Mouse (Mus musculus) intestine, embryonic 16.5 days (tissue): ENCODE measurements around the gene Bcat2. TPM values are rescaled to one million over a fixed set of nuclear protein-coding genes. Genes with fewer than 3 reads are reported as not detected.

Source experiments
- ATAC-seq: fragments of 200-750 bp; cut with Nextera tagmentation; 2 replicates; pipeline ENCODE4 v1.8.0; 2017; ENCODE audit warnings: moderate TSS enrichment, moderate library complexity
- H3K27ac ChIP-seq: fragments of 300-500 bp; sonication (generic); 2 replicates; pipeline ENCODE4 v1.5.1; 2014; ENCODE audit warnings: mild to moderate bottlenecking, low read length
- H3K27me3 ChIP-seq: fragments of 300-500 bp; sonication (generic); replicated peaks from 2 replicates; pipeline ENCODE4 v1.6.1; 2014; ENCODE audit warnings: low read length, control low read depth, mixed read lengths; ENCODE audit not compliant: control insufficient read depth, insufficient read depth
- H3K36me3 ChIP-seq: fragments of 300-500 bp; sonication (generic); 2 replicates; pipeline ENCODE4 v1.6.1; 2014; ENCODE audit warnings: low read length, control low read depth; ENCODE audit not compliant: control insufficient read depth, insufficient read depth
- H3K4me1 ChIP-seq: fragments of 300-500 bp; sonication (generic); 2 replicates; pipeline ENCODE4 v1.6.1; 2014; ENCODE audit warnings: low read length, control low read depth, mixed read lengths; ENCODE audit not compliant: control insufficient read depth, insufficient read depth
- H3K4me2 ChIP-seq: fragments of 300-500 bp; sonication (generic); 2 replicates; pipeline ENCODE4 v1.6.1; 2014; ENCODE audit warnings: low read depth, low read length, control low read depth
- H3K4me3 ChIP-seq: fragments of 300-500 bp; sonication (generic); 2 replicates; pipeline ENCODE4 v1.5.1; 2014; ENCODE audit warnings: mild to moderate bottlenecking, low read length
- H3K9ac ChIP-seq: fragments of 300-500 bp; sonication (generic); 2 replicates; pipeline ENCODE4 v1.6.1; 2014; ENCODE audit warnings: low read depth, low read length
- H3K9me3 ChIP-seq: fragments of 300-500 bp; sonication (generic); 2 replicates; pipeline ENCODE4 v1.6.1; 2016; ENCODE audit warnings: low read length, control low read depth; ENCODE audit not compliant: control insufficient read depth
- WGBS: fragments of 180-500 bp; shearing (Covaris S2); extraction: QIAGEN DNeasy Blood & Tissue Kit; methylation state at CpG from one replicate; pipeline ENCODE4 v1.1.7; 2014; 5-methylcytosine and 5-hydroxymethylcytosine counted together
- polyA plus RNA-seq: library from polyadenylated mRNA; unstranded; fragments of >200 nt; fragmentation: Nextera tagmentation; extraction: Ambion mirVana; gene quantifications from 2 replicates; pipeline ENCODE4 v1.2.1, GENCODE M21; 2015

Bcat2 gene
- 59.9 and 65.4 TPM in 2 replicates for polyA plus RNA-seq

GRCm38 (mm10) chr7:45570103-45570741 lies at the start of gene Bcat2:
TSS of gene Bcat2 (plus strand) at chr7:45570153.
- H3K4me2 ChIP-seq = peak within 1 kb of the TSS; percentile 63
- 3% methylated on average over 42 of the region's 42 CpGs for WGBS
- peak within 1 kb of the TSS; percentile 60 for H3K4me3 ChIP-seq
- 0 out of 2 replicates have a peak, but pooled peaks cover under 1% of the 10 kb centered on the region for H3K36me3 ChIP-seq
- no peaks in the 10 kb centered on the region for H3K9me3 ChIP-seq
- ATAC-seq = peak; percentile 31
- H3K27me3 ChIP-seq = no peaks in the 10 kb centered on the region
- peak within 1 kb of the TSS; percentile 89 for H3K27ac ChIP-seq
- peak within 1 kb of the TSS; percentile 83 for H3K9ac ChIP-seq
- peaks cover 28% of the 10 kb centered on the region for H3K4me1 ChIP-seq

- Histone ChIP-seq H3K27ac (no peak overlapping the region), H3K36me3 (no peaks in the 10 kb centered on the region), H3K4me3 (no peak overlapping the region), H3K4me1 (peaks cover 22% of the 10 kb centered on the region), H3K9me3 (no peaks in the 10 kb centered on the region), H3K4me2 (no peak overlapping the region), H3K9ac (no peak overlapping the region), H3K27me3 (no peaks in the 10 kb centered on the region)
- ATAC-seq = no peak
- 91% methylated on average over 7 of the region's 7 CpGs for WGBS
Observed at GRCm38 (mm10) chr7:45520605-45521004, 49.3 kb upstream of the Bcat2 start.

- H3K4me1 ChIP-seq = peaks cover 19% of the 10 kb centered on the region
Observed at GRCm38 (mm10) chr7:45521728-45522184, 48.2 kb upstream of the Bcat2 start.

GRCm38 (mm10) chr7:45522194-45522752 lies 47.7 kb upstream of the Bcat2 start:
- H3K4me2 ChIP-seq = peak overlapping the region; percentile 49
- H3K4me1 ChIP-seq = peaks cover 19% of the 10 kb centered on the region
- no peak for ATAC-seq
- H3K9ac ChIP-seq = peak overlapping the region; percentile 71; the same call in 1 of the 2 replicates
- 56% methylated on average over 16 of the region's 16 CpGs for WGBS
- H3K27me3 ChIP-seq = no peaks in the 10 kb centered on the region
- no peaks in the 10 kb centered on the region for H3K9me3 ChIP-seq
- no peak overlapping the region; the same call in 1 of the 2 replicates for H3K27ac ChIP-seq
- H3K36me3 ChIP-seq = no peaks in the 10 kb centered on the region
- H3K4me3 ChIP-seq = peak overlapping the region; percentile 59

More at GRCm38 (mm10) chr7:45521728-45522184, 48.2 kb upstream of the Bcat2 start:
- WGBS = under 1% methylated on average over 28 of the region's 28 CpGs
- ATAC-seq = peak; percentile 52
- peak overlapping the region; percentile 71 for H3K9ac ChIP-seq
- no peaks in the 10 kb centered on the region for H3K27me3 ChIP-seq
- no peaks in the 10 kb centered on the region for H3K36me3 ChIP-seq
- H3K4me3 ChIP-seq = peak overlapping the region; percentile 59
- H3K27ac ChIP-seq = peak overlapping the region; percentile 88
- peak overlapping the region; percentile 49 for H3K4me2 ChIP-seq
- no peaks in the 10 kb centered on the region for H3K9me3 ChIP-seq

- 60% methylated on average over 18 of the region's 18 CpGs for WGBS
- no peak overlapping the region for H3K27ac ChIP-seq
Observed at GRCm38 (mm10) chr7:45522957-45523676, 46.8 kb upstream of the Bcat2 start.

GRCm38 (mm10) chr7:45523678-45524170 lies 46.2 kb upstream of the Bcat2 start:
- Histone ChIP-seq H3K4me2 (no peak overlapping the region), H3K4me1 (peaks cover 19% of the 10 kb centered on the region), H3K4me3 (peak overlapping the region; percentile 16), H3K27me3 (no peaks in the 10 kb centered on the region), H3K9me3 (no peaks in the 10 kb centered on the region), H3K36me3 (no peaks in the 10 kb centered on the region), H3K27ac (no peak overlapping the region), H3K9ac (peak overlapping the region; percentile 47; the same call in 1 of the 2 replicates)
- 74% methylated on average over 12 of the region's 13 CpGs for whole genome bisulfite sequencing
- no peak for ATAC-seq

More at GRCm38 (mm10) chr7:45522957-45523676, 46.8 kb upstream of the Bcat2 start:
- H3K4me3 ChIP-seq = no peak overlapping the region; the same call in 1 of the 2 replicates
- H3K4me2 ChIP-seq = no peak overlapping the region
- H3K9me3 ChIP-seq = no peaks in the 10 kb centered on the region
- peaks cover 19% of the 10 kb centered on the region for H3K4me1 ChIP-seq
- 0 out of 2 replicates have a peak overlapping the region, but pooled peaks have one; percentile 13 for H3K9ac ChIP-seq
- no peaks in the 10 kb centered on the region for H3K36me3 ChIP-seq
- no peaks in the 10 kb centered on the region for H3K27me3 ChIP-seq
- no peak for ATAC-seq

- peak overlapping the region; percentile 95 for H3K27ac ChIP-seq
- peak overlapping the region; percentile 93 for H3K4me2 ChIP-seq
- no peaks in the 10 kb centered on the region for H3K9me3 ChIP-seq
- H3K27me3 ChIP-seq = no peaks in the 10 kb centered on the region
- 25% methylated on average over 12 of the region's 12 CpGs for WGBS
- H3K36me3 ChIP-seq = no peaks in the 10 kb centered on the region
- H3K9ac ChIP-seq = peak overlapping the region; percentile 97
- H3K4me3 ChIP-seq = peak overlapping the region; percentile 87
- ATAC-seq = no peak
- H3K4me1 ChIP-seq = peaks cover 24% of the 10 kb centered on the region
Observed at GRCm38 (mm10) chr7:45524841-45525621, 44.9 kb upstream of the Bcat2 start.

GRCm38 (mm10) chr7:45525809-45526473 lies 44.0 kb upstream of the Bcat2 start, which contains the start of the genes Ppp1r15a and Plekha4:
TSS of gene Ppp1r15a (minus strand) at chr7:45526268.
TSS of gene Plekha4 (plus strand) at chr7:45526330.
- under 1% methylated on average over 54 of the region's 54 CpGs for WGBS
- Histone ChIP-seq H3K27ac (peak within 1 kb of the TSS; percentile 95), H3K4me2 (peak within 1 kb of the TSS; percentile 93), H3K4me1 (peaks cover 30% of the 10 kb centered on the region), H3K27me3 (no peaks in the 10 kb centered on the region), H3K9me3 (no peaks in the 10 kb centered on the region), H3K36me3 (no peaks in the 10 kb centered on the region), H3K4me3 (peak within 1 kb of the TSS; percentile 87), H3K9ac (peak within 1 kb of the TSS; percentile 97)
- peak; percentile 87 for ATAC-seq
